Mouse (Mus musculus) hindbrain, embryonic 11.5 days (tissue): ENCODE measurements at regions not wholly inside any gene's neighbourhood (a gene's known extent, or its start where the extent isn't known, plus 50 kb on each side); places are given as distances from the start of the nearest gene placed in this dataset.
A peak's percentile ranks its signal among the peaks of the same experiment; 100 is the strongest.

Experiments used
- ATAC-seq: fragments of 200-750 bp; cut with Nextera tagmentation; 2 replicates; pipeline ENCODE4 v1.8.0; 2017; ENCODE audit warnings: mild to moderate bottlenecking, moderate TSS enrichment, moderate library complexity; ENCODE audit not compliant: low FRiP score
- DNase-seq: peaks from one replicate; pipeline ENCODE4 v3.0.0-alpha.2; 2015; ENCODE audit warnings: low spot score
- H3K27ac ChIP-seq: fragments of 300-500 bp; sonication (generic); 2 replicates; pipeline ENCODE4 v1.5.1; 2014; ENCODE audit warnings: mild to moderate bottlenecking, low read depth, low read length
- H3K27me3 ChIP-seq: fragments of 300-500 bp; sonication (generic); 2 replicates; pipeline ENCODE4 v1.6.1; 2014; ENCODE audit warnings: mild to moderate bottlenecking, low read length, moderate library complexity, mixed read lengths; ENCODE audit not compliant: control insufficient read depth, insufficient read depth
- H3K36me3 ChIP-seq: fragments of 300-500 bp; sonication (generic); 2 replicates; pipeline ENCODE4 v1.6.1; 2014; ENCODE audit warnings: mild to moderate bottlenecking, low read length, moderate library complexity, mixed read lengths; ENCODE audit not compliant: control insufficient read depth, insufficient read depth
- H3K4me1 ChIP-seq: fragments of 300-500 bp; sonication (generic); replicated peaks from 2 replicates; pipeline ENCODE4 v1.6.1; 2014; ENCODE audit warnings: low read length, mixed read lengths; ENCODE audit not compliant: control insufficient read depth, insufficient read depth
- H3K4me2 ChIP-seq: fragments of 300-500 bp; sonication (generic); replicated peaks from 2 replicates; pipeline ENCODE4 v1.6.1; 2014; ENCODE audit warnings: mild to moderate bottlenecking, low read depth, low read length
- H3K4me3 ChIP-seq: fragments of 300-500 bp; sonication (generic); 2 replicates; pipeline ENCODE4 v1.5.1; 2014; ENCODE audit warnings: low read depth, low read length
- H3K9ac ChIP-seq: fragments of 300-500 bp; sonication (generic); 2 replicates; pipeline ENCODE4 v1.6.1; 2014; ENCODE audit warnings: low read depth, low read length
- H3K9me3 ChIP-seq: fragments of 300-500 bp; sonication (generic); 2 replicates; pipeline ENCODE4 v1.6.1; 2016; ENCODE audit warnings: low read length; ENCODE audit not compliant: control insufficient read depth
- WGBS: fragments of 180-500 bp; shearing (Covaris S2); extraction: QIAGEN DNeasy Blood & Tissue Kit; methylation state at CpG from one replicate; pipeline ENCODE4 v1.1.7; 2014; 5-methylcytosine and 5-hydroxymethylcytosine counted together

DNA sequence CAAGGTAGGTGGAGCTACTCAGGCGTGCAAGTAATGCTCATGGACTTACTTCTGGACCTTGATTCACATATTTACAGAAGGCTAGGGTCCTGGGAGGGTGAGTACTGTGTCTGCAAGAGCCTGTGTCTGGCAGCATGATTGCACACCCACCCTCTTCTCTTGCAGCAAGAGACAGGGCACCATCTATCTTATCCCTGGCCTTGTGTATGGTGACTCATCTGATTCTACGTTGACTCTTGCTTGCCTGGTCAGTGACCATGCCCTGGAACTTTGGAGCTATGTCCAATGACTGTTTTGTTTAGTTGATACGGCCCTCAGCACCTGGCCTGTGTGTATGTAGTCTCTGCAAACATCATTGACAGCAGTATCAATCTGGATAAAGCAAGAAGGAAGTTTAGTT lies 148.3 kb upstream of the Adam6b start:
- no peak overlapping the region for H3K9ac ChIP-seq
- no peaks in the 10 kb centered on the region for H3K36me3 ChIP-seq
- ATAC-seq (no peak), DNase-seq (no peak)
- no peaks in the 10 kb centered on the region for H3K27me3 ChIP-seq
- no peaks in the 10 kb centered on the region for H3K9me3 ChIP-seq
- no peak overlapping the region for H3K4me3 ChIP-seq
- WGBS: 67% methylated on average over 3 of the region's 3 CpGs
- H3K27ac ChIP-seq: no peak overlapping the region
- H3K4me1 ChIP-seq: no peaks in the 10 kb centered on the region
- no peak overlapping the region for H3K4me2 ChIP-seq

DNA sequence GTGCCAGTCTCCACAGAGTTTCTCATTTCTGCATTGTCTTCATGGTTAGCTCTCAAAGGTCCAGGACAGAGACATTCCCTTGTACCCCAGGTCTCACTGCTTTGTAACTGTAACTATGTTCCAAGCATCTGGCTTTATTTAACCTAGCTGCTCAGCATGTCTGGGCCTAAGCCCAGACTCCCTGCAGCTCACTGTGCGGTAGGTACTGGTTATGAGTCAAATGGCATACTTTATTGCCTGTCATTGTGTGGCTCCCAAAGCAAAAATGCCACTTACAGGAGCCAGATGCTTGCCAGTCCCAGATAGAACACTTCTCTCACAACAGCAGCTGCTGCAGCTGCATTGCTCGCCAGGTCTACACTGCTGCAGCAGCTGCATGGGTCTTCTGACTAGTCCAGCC lies 134.2 kb upstream of the Adam6b start:
- no peak overlapping the region for H3K9ac ChIP-seq
- ATAC-seq: no peak
- no peak overlapping the region for H3K4me2 ChIP-seq
- no peaks in the 10 kb centered on the region for H3K9me3 ChIP-seq
- H3K4me3 ChIP-seq: no peak overlapping the region
- WGBS: 83% methylated on average over 2 of the region's 2 CpGs
- H3K36me3 ChIP-seq: no peaks in the 10 kb centered on the region
- no peak overlapping the region for H3K27ac ChIP-seq
- H3K27me3 ChIP-seq: no peaks in the 10 kb centered on the region
- no peak for DNase-seq
- no peaks in the 10 kb centered on the region for H3K4me1 ChIP-seq

DNA sequence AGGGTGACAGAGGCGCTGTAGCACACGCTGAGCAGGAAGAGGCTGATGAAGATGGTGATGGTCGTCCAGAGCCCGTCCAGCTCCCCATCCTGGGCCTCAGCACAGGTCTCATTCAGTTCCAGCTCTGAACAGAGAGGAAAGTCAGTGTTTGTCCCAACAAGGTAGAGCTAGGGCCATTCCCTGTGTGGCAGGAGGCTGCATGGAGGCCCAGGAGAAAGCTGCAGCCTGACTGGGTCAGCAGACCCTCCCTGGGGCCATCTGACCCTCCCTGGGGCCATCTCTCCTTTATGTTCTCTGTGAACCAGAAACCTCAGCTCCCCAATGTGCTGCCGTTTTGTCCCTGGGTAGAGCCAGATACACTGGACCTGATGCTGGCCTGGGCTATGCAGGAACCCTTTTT lies 131.2 kb upstream of the Adam6b start:
- Histone ChIP-seq H3K4me2 (no peak overlapping the region), H3K27ac (no peak overlapping the region), H3K4me3 (no peak overlapping the region), H3K9me3 (no peaks in the 10 kb centered on the region), H3K36me3 (no peaks in the 10 kb centered on the region), H3K27me3 (no peaks in the 10 kb centered on the region), H3K4me1 (no peaks in the 10 kb centered on the region), H3K9ac (no peak overlapping the region)
- DNase-seq (no peak), ATAC-seq (no peak)
- WGBS: 86% methylated on average over 5 of the region's 5 CpGs

DNA sequence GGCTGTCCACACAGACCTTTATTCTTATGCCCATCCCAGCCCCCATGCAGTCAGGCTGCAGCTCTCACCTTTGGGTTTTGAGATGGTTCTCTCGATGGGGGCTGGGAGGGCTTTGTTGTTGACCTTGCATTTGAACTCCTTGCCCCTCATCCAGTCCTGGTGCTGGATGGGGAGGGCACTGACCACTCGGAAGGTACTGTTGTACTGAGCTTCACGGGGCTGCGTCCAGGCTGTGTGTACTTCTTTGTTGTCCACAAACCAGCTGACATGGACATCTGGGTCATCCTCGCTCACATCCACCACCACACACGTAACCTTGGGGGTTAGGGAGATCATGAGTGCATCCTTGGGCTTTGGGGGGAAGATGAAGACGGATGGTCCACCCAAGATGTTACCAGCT lies 129.3 kb upstream of the Adam6b start:
- DNase-seq: no peak
- no peak for ATAC-seq
- Histone ChIP-seq H3K36me3 (no peaks in the 10 kb centered on the region), H3K4me2 (no peak overlapping the region), H3K9me3 (no peaks in the 10 kb centered on the region), H3K27me3 (no peaks in the 10 kb centered on the region), H3K27ac (no peak overlapping the region), H3K4me1 (no peaks in the 10 kb centered on the region), H3K9ac (no peak overlapping the region), H3K4me3 (no peak overlapping the region)
- WGBS: 85% methylated on average over 7 of the region's 7 CpGs

DNA sequence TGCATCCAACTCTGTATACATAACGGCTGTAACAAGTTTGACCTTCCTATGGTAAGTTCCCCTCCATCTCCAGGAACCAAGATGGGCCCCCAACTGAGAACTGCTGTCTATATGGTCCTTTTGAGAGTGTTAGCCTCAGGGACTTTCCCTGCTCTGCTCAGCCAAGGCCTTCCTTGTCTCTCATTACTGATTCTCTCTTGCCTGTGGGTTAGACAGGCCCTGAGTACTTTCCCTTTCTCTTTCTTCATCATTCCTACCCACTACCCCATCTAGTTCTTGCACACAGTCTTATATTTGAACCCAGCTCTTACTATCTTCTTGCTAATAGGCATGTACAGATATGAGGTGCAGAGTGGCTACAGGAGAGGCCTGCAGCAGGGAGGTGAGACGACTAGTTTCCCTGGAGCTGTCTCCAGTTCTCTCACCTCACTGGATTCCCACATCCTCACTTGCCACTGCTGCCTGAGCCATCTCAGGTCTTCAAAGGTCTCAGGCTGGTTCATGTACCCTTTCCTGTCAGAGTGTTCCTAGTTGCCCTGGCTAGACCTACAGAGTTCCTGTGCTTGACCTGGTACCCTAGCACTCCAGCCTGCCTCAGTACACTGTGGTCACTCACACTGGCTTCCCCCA lies 126.8 kb upstream of the Adam6b start:
- Histone ChIP-seq H3K9me3 (no peaks in the 10 kb centered on the region), H3K4me3 (no peak overlapping the region), H3K9ac (no peak overlapping the region), H3K36me3 (no peaks in the 10 kb centered on the region), H3K27ac (no peak overlapping the region), H3K27me3 (no peaks in the 10 kb centered on the region), H3K4me2 (no peak overlapping the region), H3K4me1 (no peaks in the 10 kb centered on the region)
- DNase-seq (no peak), ATAC-seq (no peak)
- 69% methylated on average over 2 of the region's 2 CpGs for WGBS

DNA sequence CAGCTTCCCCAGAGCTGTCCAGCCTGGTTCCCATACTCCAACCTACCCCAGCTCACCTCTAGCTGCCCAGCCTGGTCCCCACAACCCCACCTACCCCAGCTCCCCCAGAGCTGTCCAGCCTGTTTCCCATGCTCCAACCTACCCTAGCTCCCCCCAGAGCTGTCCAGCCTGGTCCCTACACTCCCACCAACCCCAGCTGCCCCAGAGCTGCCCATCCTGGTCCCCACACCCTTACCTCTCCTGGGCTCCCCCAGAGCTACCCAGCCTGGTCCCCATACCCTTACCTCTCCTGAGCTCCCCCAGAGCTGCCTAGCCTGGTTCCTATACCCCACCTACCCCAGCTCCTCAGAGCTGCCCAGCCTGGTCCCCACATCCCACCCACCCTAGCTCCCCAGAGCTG lies 125.3 kb upstream of the Adam6b start:
- Histone ChIP-seq H3K9ac (no peak overlapping the region), H3K9me3 (no peaks in the 10 kb centered on the region), H3K27me3 (no peaks in the 10 kb centered on the region), H3K4me3 (no peak overlapping the region), H3K4me2 (no peak overlapping the region), H3K27ac (no peak overlapping the region), H3K36me3 (no peaks in the 10 kb centered on the region), H3K4me1 (no peaks in the 10 kb centered on the region)
- ATAC-seq (peak; percentile 12), DNase-seq (no peak)

DNA sequence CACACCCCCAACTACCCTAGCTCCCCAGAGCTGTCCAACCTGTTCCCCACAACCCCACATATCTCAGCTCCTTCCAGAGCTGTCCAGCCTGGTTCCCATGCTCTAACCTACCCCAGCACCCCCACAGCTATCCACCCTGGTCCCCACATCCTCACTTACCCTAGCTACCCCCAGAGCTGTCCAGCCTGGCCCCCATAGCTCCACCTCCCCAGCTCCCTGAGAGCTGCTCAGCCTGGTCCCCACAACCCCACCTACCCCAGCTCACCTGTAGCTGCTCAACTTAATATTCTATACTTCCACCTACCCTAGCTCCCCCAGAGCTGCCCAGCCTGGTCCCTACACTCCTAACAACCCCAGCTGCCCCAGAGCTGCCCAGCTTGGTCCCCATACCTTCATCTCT lies 124.9 kb upstream of the Adam6b start:
- ATAC-seq (0 out of 2 replicates have a peak, but pooled peaks have one; percentile 22), DNase-seq (no peak)
- Histone ChIP-seq H3K27ac (no peak overlapping the region), H3K36me3 (no peaks in the 10 kb centered on the region), H3K4me2 (no peak overlapping the region), H3K4me1 (no peaks in the 10 kb centered on the region), H3K4me3 (no peak overlapping the region), H3K27me3 (no peaks in the 10 kb centered on the region), H3K9me3 (no peaks in the 10 kb centered on the region), H3K9ac (no peak overlapping the region)

DNA sequence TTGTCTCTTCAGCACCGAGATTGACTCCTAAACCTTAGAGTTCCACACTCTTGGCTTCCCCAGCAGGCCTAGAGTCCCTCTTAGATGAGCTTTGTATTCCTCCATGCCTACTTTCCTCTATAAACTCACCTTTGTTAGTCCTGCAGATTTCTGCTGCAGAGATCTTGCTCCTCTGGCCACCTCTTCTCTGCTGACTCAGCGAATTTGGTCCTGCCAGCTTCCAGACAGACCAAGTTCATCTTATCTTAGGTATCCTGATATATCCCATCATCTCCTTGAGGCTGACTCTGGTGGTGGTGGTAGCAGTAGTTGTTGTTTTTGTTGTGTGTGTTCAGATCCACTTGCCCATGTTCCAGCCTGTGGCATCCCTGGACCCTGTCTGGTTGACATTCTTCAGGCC lies 123.5 kb upstream of the Adam6b start:
- Histone ChIP-seq H3K4me2 (no peak overlapping the region), H3K9me3 (no peaks in the 10 kb centered on the region), H3K4me1 (no peaks in the 10 kb centered on the region), H3K9ac (no peak overlapping the region), H3K27me3 (no peaks in the 10 kb centered on the region), H3K4me3 (no peak overlapping the region), H3K36me3 (no peaks in the 10 kb centered on the region), H3K27ac (no peak overlapping the region)
- ATAC-seq (no peak), DNase-seq (no peak)
- 62% methylated on average over 2 of the region's 2 CpGs for WGBS

DNA sequence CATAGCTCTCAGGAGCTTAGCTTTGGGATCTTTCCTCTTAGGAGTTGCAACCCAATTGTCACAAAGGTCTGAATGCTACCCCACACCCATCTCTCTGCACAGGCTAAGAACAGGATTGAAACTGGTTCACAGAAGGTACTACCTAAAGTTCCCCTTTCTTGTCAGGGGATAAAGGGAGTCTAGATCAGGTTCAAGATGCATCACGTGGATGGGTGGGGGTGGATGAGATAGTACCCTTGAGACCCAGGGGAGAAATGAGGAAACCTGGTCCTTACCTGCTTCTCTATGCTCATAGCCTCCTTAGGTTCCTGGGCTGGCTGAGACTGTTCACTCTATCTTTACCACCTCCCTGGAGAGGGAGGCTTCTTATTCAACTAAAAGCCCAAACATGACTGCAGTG lies 122.9 kb upstream of the Adam6b start:
- ATAC-seq (no peak), DNase-seq (no peak)
- no peaks in the 10 kb centered on the region for H3K4me1 ChIP-seq
- H3K4me3 ChIP-seq: no peak overlapping the region
- no peaks in the 10 kb centered on the region for H3K9me3 ChIP-seq
- H3K36me3 ChIP-seq: no peaks in the 10 kb centered on the region
- no peak overlapping the region for H3K9ac ChIP-seq
- no peak overlapping the region for H3K27ac ChIP-seq
- no peaks in the 10 kb centered on the region for H3K27me3 ChIP-seq
- H3K4me2 ChIP-seq: no peak overlapping the region
- WGBS: 56% methylated on average over 1 of the region's 1 CpGs
